Mouse (Mus musculus) skeletal muscle tissue, adult 2 months (tissue): ENCODE results near the gene A730061H03Rik.
A peak's percentile ranks its signal among the peaks of the same experiment; 100 is the strongest.

Experiments
- DNase-seq: peaks from one replicate; pipeline ENCODE4 v3.0.0-alpha.2; 2012; ENCODE audit warnings: low read depth, low spot score

The A730061H03Rik gene

GRCm38 (mm10) chr14:55560202-55561073, at the start of gene A730061H03Rik:
A730061H03Rik (minus strand) TSS chr14:55560406.
- peak; percentile 99 for DNase-seq

GRCm38 (mm10) chr14:55608339-55608738, 48.1 kb upstream of the A730061H03Rik start:
- DNase-seq: no peak

- DNase-seq: no peak
These were observed 45.7 kb upstream of the A730061H03Rik start for GRCm38 (mm10) chr14:55605743-55606459.

- no peak for DNase-seq
These were observed 44.6 kb upstream of the A730061H03Rik start for GRCm38 (mm10) chr14:55604823-55605222.

- peak; percentile 92 for DNase-seq
These were observed 43.7 kb upstream of the A730061H03Rik start for GRCm38 (mm10) chr14:55603633-55604576.

GRCm38 (mm10) chr14:55603271-55603632, 43.0 kb upstream of the A730061H03Rik start, which contains the start of gene Irf9:
Irf9 (plus strand) TSS chr14:55603571.
- DNase-seq: no peak

GRCm38 (mm10) chr14:55598521-55599390, 38.5 kb upstream of the A730061H03Rik start:
- DNase-seq: no peak

GRCm38 (mm10) chr14:55596036-55596690, 36.0 kb upstream of the A730061H03Rik start:
- no peak for DNase-seq

- DNase-seq: no peak
These were observed 32.0 kb upstream of the A730061H03Rik start for GRCm38 (mm10) chr14:55592226-55592625.

GRCm38 (mm10) chr14:55591331-55591891, 31.2 kb upstream of the A730061H03Rik start, which contains the start of gene Rnf31:
Rnf31 (plus strand) TSS chr14:55591708.
- peak; percentile 93 for DNase-seq

GRCm38 (mm10) chr14:55590748-55591330, 30.6 kb upstream of the A730061H03Rik start, which contains the start of gene Psme2:
Psme2 (minus strand) TSS chr14:55591113.
- peak; percentile 97 for DNase-seq

- DNase-seq: no peak
These were observed 29.7 kb upstream of the A730061H03Rik start for GRCm38 (mm10) chr14:55589771-55590448.

GRCm38 (mm10) chr14:55589271-55589670, 29.1 kb upstream of the A730061H03Rik start:
- DNase-seq: no peak

- no peak for DNase-seq
These were observed 25.9 kb upstream of the A730061H03Rik start for GRCm38 (mm10) chr14:55586149-55586548.

- no peak for DNase-seq
These were observed 25.4 kb upstream of the A730061H03Rik start for GRCm38 (mm10) chr14:55585566-55585960.

GRCm38 (mm10) chr14:55584702-55585565, 24.7 kb upstream of the A730061H03Rik start, which contains the start of gene Emc9:
Emc9 (minus strand) TSS chr14:55585302.
- DNase-seq: peak; percentile 75

GRCm38 (mm10) chr14:55584303-55584701, 24.1 kb upstream of the A730061H03Rik start:
- DNase-seq: no peak
